Mouse (Mus musculus) lung, adult 2 months (tissue): Measurements from ENCODE around the gene Dhrs2.

Experiments used
- CTCF ChIP-seq: fragments of 200-500 bp; IDR thresholded peaks from 2 replicates; pipeline ENCODE4 v1.5.1; 2011; ENCODE audit warnings: mild to moderate bottlenecking, low read length, control low read depth; ENCODE audit not compliant: insufficient read depth
- POLR2A ChIP-seq: fragments of 200-500 bp; IDR thresholded peaks from 2 replicates; pipeline ENCODE4 v1.6.1; 2011; ENCODE audit warnings: low read depth, mild to moderate bottlenecking, control low read depth, low read length, borderline replicate concordance; ENCODE audit errors: extremely low read depth

GRCm38 (mm10) chr14:55248284-55248683, 26.5 kb downstream of the Dhrs2 start:
- no peak for TF ChIP-seq CTCF
- TF ChIP-seq POLR2A: no peak
